Mouse (Mus musculus): ENCODE results near the gene Spata31d1a.

GRCm38 (mm10) chr13:59688338-59688770, 21.8 kb downstream of the Spata31d1a start:
- TF ChIP-seq CTCF (IDR thresholded peaks at IDR 0.05; ENCODE audit: low read depth, low read length) (no peak), GATA1 (IDR thresholded peaks at IDR 0.05; ENCODE audit: borderline replicate concordance, low read length) (no peak), POLR2AphosphoS5 (IDR thresholded peaks at IDR 0.05; ENCODE audit: insufficient replicate concordance, low read depth, low read length) (no peak)

Measured in G1E (cell line).